Mouse (Mus musculus) right cerebral cortex, adult 18-20 months (tissue): ENCODE results near the gene Fam205c.
"Not testable (repeated sequence)": the region's sequence is repeated elsewhere in the genome, so short reads cannot be mapped to it uniquely, and the experiment has no call there.

Source experiments
- DNase-seq: peaks from one replicate; pipeline ENCODE4 v3.0.0; 2022; ENCODE audit warnings: mixed read lengths

Gene Fam205c

GRCm38 (mm10) chr4:42876586-42877291 is 2.7 kb upstream of the Fam205c start:
- peak; percentile 59 for DNase-seq

DNA sequence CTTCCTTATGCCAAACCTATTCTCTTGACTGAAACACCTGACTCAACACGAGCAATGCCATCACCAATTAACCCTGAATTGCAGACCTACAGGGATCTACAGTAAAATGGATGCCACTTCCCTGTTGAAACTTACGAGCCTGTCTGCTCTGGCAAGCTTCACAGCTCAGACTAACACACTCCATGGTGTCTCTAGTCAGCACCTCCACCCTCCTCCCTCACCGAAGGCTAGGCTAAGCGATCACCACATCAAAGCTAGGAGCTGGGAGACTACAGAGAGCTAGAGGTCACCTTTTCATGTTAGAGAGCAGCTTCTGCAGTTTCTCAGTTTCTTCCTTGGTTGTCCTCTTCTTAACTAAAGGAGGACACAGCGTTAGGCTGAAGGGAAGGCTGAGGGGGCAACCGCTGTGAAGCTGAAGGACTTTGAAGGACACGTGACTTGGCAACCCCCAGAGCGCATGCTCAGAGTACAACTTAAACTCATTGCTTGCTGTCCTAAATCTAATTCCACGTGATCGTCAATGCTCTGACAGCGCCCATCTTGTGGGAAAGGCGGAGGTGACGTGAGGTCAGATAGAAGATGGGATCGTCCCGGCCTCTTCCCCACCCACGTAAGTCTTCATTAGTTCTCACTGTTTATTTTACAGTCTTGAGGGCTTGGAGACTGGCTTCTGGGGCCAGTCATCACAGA is 1.1 kb downstream of the Fam205c start:
- DNase-seq: no peak

GRCm38 (mm10) chr4:42872151-42872550 is 1.9 kb downstream of the Fam205c start:
- DNase-seq: no peak

DNA sequence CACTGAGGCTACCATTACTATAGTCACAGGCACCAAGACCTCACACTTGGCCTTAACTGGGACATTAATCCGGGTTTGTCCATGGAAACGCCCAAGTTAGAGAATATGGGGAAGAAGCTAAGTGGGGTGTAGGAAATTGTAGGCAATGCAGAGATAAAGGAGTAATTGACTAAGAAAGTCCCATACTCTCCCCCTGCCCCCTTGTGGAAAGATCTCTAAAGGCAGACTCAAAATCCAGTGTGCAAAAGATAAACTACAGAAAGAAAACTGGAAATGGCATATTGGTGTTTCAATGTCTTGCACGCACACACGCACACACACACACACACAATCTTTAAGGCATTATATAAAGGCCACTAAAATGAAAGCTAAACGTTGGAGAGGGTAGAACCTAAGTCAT is 3.3 kb downstream of the Fam205c start:
- no peak for DNase-seq

GRCm38 (mm10) chr4:42868193-42868592 is 5.8 kb downstream of the Fam205c start:
- DNase-seq: no peak

DNA sequence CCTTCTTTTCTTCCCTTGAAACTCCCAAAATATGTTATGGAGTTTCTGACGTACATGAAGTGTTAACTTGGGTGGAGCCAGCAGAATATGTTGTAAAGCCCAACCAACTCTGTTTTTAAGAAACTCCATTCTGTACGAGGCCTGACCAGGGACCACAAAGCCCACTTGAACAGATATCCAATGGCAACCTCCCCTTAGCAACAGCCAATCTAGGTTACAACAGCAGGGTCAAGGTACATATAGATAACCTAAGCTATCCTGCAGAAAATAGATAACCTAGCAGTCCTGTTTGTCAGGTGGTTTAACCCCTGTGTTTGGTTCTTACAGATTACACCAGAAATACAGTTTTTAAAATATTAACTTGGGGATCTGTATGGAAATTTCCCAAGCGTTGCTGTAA is 6.6 kb downstream of the Fam205c start:
- no peak for DNase-seq

DNA sequence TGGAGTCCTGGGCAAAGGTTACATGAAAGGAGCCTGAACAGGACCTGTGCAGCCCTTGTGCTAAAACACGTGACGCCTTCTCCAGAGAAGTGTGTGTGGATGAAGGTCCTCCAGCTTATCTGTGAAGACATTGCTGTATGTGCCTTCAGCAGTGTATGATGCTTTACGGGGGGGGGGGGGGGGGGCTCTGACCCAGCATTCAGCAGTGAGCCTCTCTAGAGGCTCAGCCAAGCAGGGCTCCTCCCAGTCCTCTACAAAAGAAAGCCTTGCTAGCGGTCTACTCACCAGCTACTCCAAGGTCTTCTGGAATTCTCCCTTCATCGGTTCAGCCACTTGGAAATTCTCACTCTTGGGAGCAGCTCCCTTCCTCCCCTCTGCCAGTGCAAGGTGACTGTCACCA is 10.5 kb downstream of the Fam205c start:
- not testable (repeated sequence) for DNase-seq

DNA sequence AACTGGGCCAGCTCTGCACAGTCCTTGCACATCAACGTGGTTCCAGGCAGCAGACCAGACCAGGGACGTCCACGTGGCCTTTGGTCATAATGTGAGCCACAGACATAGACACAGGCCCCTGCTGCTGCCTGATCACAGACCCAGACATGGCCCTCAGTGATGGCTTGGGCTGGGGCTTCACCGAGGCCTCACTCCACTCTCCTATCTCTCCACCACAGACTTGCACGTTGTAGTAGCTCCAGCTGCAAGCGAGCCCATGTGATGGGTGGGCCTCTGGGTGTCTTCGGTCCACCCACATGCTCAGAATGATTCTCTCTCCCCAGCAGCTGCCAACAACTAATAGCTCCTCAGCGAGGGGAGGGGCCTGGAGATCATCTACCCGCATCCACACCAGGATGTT is 13.6 kb downstream of the Fam205c start:
- not testable (repeated sequence) for DNase-seq

- not testable (repeated sequence) for DNase-seq
Measured at GRCm38 (mm10) chr4:42856671-42857070, 17.4 kb downstream of the Fam205c start, which contains the start of gene Gm12394. TSS of gene Gm12394 (minus strand) at chr4:42856771.

DNA sequence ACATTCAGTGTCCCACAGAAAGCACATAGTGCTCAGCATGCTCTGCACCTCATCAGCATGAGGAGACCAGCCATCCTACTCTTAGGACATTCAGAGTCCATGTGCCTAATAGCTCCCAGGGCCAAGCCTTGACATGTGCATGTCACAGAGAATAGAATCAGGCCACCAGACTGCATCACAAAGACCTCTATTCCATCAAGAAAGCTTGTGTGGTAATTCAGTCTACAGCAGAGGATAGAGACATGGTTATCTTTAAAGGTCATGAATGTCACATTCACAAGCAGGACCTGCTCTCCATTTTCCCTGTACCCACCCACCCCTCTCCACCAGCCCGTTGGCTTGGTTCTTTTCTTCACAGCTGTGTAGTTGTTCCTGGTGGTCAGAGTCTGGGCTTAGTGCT is 20.2 kb downstream of the Fam205c start, which contains the start of gene Fam205a1:
Gene Fam205a1, minus strand, starts transcription at position 101 of the 400 bp plus-strand sequence.
- DNase-seq: not testable (repeated sequence)
